Mouse (Mus musculus) gastrocnemius, postnatal 10 days (tissue): ENCODE measurements around the gene Phf5a. TPM values are rescaled to one million over a fixed set of nuclear protein-coding genes. Genes with fewer than 3 reads are reported as not detected.

ENCODE experiments used
- DNase-seq: peaks from one replicate; pipeline ENCODE4 v3.0.0; 2021; ENCODE audit warnings: mixed read lengths
- total RNA-seq, 2 experiments: library from RNA; stranded (reverse); gene quantifications; 2 replicates each; pipeline ENCODE4 v1.2.3; 2021

Gene Phf5a
- total RNA-seq, 2 experiments from 2014 or later, result 37.4 to 39.6 TPM

DNA sequence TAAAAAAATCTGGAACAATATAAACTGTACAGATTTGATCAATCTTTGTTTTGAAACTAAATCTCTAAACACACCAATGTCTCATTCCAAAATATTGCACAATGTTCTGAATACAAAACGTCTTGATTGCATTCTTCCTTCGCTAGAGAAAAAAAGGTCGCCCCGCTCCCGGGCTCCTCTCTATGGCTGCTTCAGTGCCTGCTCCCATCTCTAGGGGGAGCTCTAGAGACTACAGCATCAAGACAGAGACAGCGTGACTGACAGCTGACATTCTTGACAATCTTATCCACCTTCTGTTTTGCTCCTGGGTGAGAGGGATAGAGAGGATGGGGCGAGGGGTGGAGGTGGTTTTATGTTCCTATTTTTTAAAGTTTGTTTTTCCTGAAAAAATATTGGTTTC, 23.4 kb downstream of the Phf5a start:
- peak; percentile 56 for DNase-seq

DNA sequence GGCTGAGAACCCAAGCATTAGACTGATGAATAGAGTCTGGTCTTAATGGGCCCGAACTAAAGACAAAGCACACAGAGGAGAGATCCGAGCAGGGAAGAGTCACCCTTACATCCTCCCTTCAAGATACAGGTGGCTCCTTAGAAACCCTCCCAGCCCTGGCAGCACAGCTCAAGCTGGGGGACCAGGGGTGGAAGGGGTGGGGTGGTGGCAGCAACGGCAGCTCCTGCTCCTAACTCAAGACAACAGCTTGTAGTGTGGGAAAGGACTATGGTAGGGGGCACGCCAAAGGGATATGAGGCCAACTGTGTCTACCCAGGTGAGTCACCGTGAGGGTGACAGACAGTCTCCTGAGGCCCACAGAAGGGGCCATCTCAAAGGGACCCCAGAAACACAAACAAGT, 23.9 kb downstream of the Phf5a start:
- DNase-seq, result no peak

DNA sequence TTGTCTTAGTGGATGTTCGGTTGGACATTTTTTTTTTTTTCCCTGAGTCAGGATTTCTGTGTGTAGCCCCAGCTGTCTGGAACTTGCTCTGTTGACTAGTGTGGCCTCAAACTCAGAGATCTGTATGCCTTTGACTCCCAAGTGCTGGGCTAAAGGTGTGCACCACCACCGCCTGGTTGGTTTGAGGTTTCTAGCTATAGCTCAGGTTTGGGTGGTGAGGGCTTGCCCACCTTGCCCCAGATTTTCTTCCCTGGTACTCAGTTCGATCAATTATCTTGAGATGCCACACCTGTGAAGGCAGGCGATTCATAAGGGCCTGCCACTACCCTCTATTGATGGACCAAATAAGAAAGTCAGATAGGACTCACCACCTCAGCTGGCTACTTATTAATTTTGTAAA, 24.6 kb downstream of the Phf5a start:
- no peak for DNase-seq

GRCm38 (mm10) chr15:81846755-81847154, 25.0 kb downstream of the Phf5a start:
- no peak for DNase-seq

GRCm38 (mm10) chr15:81845724-81846123, 26.0 kb downstream of the Phf5a start:
- DNase-seq, result no peak

DNA sequence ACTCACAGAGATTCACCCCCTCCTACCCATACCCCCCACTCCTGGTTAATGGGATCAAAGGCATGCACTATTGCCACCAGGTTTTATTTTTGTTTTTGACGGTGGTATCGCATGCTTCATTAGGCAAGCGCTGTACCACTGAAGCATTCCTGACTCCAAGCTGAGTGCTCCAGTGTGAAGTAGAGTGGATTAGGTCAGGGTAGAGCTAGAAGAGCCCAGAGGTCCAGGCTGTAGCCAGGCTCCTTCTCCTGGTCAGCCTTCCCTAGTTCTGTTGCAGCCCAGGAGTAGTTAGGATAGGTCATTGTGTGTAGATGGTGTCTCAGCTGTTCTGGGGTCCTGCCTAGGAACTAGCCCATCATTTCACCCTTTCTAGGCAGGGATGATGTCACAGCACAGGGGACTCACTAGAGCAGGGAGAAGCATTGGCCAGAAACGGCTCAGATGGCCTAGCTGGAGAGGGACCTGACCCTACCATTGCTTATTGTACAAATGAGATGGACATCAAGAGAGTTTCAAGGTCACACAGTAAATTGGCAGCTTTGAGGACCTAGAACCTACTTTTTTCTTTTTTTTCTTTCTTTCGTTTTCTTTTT, 26.6 kb downstream of the Phf5a start:
- no peak for DNase-seq

GRCm38 (mm10) chr15:81842275-81842674, 29.4 kb downstream of the Phf5a start:
- no peak for DNase-seq

GRCm38 (mm10) chr15:81840306-81840705, 31.4 kb downstream of the Phf5a start:
- DNase-seq, result no peak

DNA sequence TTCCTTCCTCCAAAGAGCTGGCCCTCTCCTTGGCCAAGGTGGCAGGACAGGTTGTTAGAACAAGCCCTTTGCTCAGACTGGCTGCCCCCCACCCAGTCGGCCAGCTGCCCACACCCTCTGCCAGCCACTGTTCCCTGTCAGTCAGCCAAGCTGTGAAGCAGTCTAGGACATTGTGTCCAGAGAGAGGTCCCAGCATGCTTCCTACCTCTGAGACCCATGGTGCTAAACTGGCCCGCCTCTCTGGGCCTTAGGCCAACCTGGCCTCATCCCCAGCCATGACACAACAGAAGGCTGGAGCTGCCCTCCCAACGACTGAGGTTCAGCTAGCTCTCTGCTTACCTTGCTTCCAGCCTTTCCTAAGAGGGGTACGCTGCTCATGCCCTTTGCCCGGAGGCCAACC, 32.1 kb downstream of the Phf5a start:
- DNase-seq, result peak; percentile 79

DNA sequence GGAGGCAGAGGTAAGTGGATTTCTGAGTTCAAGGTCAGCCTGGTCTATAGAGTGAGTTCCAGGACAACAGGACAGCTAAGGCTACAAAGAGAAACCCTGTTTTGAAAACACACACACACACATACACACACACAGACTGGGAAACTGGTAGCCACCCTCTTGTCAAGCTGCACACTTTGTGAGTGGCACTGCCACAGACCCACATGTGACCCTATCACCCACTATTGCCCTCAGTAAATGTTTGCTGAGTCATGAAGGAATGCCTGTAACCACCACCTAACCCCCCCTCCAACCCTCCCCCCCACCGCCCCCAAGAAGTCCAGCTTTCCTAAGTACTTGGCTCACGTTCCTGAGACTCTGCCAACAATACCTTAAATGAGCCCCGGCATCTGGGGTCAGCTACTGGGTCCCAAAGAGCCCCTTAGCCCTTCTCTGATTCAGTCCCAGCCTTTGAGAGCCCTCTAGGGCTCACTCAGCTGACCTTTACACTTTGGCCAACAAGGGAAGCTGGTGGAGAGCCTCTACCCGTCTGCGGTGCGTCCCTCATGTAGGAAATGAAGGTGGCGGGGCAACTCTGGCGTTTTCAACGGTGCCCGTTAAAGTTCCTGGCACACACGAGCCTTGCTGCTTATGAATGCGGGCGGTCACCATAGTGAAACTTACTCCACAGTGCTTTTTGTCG, 33.0 kb downstream of the Phf5a start:
- DNase-seq, result no peak

DNA sequence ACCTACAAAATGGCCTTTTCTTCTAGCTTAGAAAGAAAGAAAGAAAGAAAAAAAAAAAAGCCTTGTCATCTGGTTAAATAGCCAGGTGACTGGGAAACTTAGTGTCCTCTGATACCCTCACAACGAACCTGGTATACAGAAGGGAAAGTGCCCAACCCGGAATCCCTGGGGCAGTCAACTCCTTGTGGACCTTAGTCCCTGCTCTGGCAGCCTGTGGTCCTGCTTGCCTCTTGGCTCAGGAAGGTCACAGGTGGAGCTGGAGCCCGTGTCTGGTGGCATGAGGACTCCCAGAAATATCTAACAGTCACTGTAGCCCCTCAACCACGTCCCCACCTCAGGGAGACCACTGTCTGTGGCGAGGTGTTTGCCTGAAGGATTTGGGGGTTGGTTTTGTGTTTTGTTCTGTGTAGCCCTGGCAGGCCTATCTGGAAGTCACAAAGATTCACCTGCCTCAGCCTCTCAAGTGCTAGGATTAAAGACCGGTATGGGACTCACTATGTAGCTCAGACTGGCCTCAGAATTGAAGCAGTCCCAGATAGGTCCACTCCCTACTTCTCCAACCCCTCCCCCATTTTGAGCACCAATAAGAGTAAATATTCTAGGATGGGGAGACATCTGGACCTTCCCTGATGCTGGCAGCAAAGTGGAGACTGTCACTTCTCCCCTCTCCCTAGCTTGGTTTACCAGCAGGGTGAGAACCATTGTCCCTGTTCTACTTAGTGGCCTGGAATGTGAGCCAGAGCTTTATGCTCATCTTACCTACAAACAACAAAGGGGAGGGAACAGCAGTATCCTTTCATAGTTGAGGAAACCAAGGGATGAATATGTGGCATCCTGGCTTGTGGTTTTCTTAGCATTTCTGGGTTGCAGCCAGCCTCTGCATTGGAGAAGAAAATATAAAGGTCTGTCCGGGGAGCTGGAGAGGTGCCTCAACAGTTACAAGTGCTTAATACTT, 34.5 kb downstream of the Phf5a start:
- no peak for DNase-seq

- peak; percentile 83 for DNase-seq
Measured at GRCm38 (mm10) chr15:81836124-81836821, 35.4 kb downstream of the Phf5a start.

GRCm38 (mm10) chr15:81835007-81835880, 36.5 kb downstream of the Phf5a start:
- DNase-seq, result no peak

DNA sequence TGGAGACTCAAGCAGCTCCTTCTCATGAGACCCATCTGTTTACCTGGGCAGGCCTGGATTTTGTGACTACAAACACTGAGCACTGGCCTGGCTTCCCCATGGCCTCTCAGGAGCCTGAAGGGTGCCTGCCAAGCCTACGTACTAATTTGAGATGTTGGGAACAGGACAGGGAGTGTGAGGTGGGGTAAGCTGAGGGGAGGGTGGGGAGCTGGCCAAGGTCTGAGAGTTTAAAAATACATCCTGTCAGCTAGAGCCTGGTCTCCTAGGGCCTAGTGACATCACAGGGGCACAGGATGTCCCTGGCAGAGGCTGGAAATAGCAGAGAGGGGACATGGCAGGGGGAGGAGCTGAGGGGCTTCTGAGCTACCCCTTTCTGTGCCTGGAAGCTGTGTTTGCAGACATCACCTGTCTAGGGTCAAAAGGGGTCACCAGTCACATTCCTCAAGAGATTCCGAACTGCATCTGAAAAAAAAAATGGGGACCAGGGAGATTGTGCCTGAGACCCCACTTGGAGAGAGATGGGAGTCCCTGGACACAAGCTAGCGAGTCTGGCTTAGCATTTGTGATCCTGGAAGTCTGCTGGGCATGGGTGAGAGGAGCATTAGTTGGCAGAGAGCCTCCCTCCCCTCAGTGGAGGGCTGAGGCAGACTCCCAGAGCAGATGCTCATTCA, 37.4 kb downstream of the Phf5a start:
- peak; percentile 42 for DNase-seq

GRCm38 (mm10) chr15:81833481-81833880, 38.2 kb downstream of the Phf5a start:
- no peak for DNase-seq

GRCm38 (mm10) chr15:81832219-81832618, 39.5 kb downstream of the Phf5a start:
- DNase-seq, result no peak

- DNase-seq, result peak; percentile 90
Measured at GRCm38 (mm10) chr15:81831136-81831825, 40.4 kb downstream of the Phf5a start.

GRCm38 (mm10) chr15:81830530-81830929, 41.2 kb downstream of the Phf5a start:
- DNase-seq, result no peak

GRCm38 (mm10) chr15:81829208-81829580, 42.5 kb downstream of the Phf5a start:
- no peak for DNase-seq
